Mouse (Mus musculus): Measurements from ENCODE around the gene Myo1e. TPM values are rescaled to one million over a fixed set of nuclear protein-coding genes. Genes with fewer than 3 reads are reported as not detected.

Gene Myo1e
- polyA plus RNA-seq, 1 experiment from 2014 or later, result 10.5 TPM

GRCm38 (mm10) chr9:70263134-70263533 lies 56.0 kb downstream of the Myo1e start:
- Histone ChIP-seq H3K4me1 (replicated peaks; ENCODE audit: control insufficient read depth, insufficient read depth, low read length) (no peaks in the 10 kb centered on the region; the same call in 1 of the 2 replicates), H3K36me3 (ENCODE audit: control insufficient read depth, insufficient read depth, low read length) (no peaks in the 10 kb centered on the region), H3K9ac (ENCODE audit: low read length) (no peak overlapping the region), H3K27ac (ENCODE audit: low read depth, low read length) (no peak overlapping the region), H3K4me3 (ENCODE audit: low read depth, low read length) (no peak overlapping the region), H3K27me3 (ENCODE audit: control insufficient read depth, insufficient read depth, low read length) (no peaks in the 10 kb centered on the region), H3K4me2 (ENCODE audit: low read depth, low read length, severe bottlenecking) (no peak overlapping the region), H3K9me3 (ENCODE audit: control insufficient read depth, low read length) (no peaks in the 10 kb centered on the region)
- DNase-seq (ENCODE audit: low spot score) (no peak), ATAC-seq (replicated peaks; ENCODE audit: low FRiP score) (no peak)
- WGBS, result 65% methylated on average over 8 of the region's 8 CpGs

DNA sequence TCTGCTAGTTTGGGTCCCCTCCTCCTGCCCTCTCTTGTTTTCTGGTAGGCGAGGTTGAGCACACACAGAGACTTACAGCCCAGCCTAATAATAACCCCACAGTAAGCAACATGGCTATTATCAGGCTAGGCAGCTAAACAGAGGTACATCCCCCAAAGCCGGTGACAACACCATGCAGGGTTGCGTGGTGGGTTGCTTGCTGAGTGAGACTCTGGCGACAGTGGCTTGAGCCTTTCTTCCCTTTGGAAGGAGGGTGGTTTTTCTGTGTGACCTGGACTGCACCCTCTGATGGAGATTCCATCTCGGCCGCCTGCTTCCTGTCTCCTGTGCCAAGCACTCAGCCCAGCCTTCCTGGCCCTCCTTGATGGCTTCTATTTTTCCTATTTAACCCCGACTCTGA lies 56.6 kb downstream of the Myo1e start:
- Histone ChIP-seq H3K9me3 (ENCODE audit: control insufficient read depth, low read length) (no peaks in the 10 kb centered on the region), H3K4me1 (replicated peaks; ENCODE audit: control insufficient read depth, insufficient read depth, low read length) (no peaks in the 10 kb centered on the region; the same call in 1 of the 2 replicates), H3K36me3 (ENCODE audit: control insufficient read depth, insufficient read depth, low read length) (no peaks in the 10 kb centered on the region), H3K9ac (ENCODE audit: low read length) (no peak overlapping the region), H3K4me2 (ENCODE audit: low read depth, low read length, severe bottlenecking) (no peak overlapping the region), H3K27ac (ENCODE audit: low read depth, low read length) (no peak overlapping the region), H3K4me3 (ENCODE audit: low read depth, low read length) (no peak overlapping the region), H3K27me3 (ENCODE audit: control insufficient read depth, insufficient read depth, low read length) (no peaks in the 10 kb centered on the region)
- 41% methylated on average over 7 of the region's 7 CpGs for WGBS
- ATAC-seq (replicated peaks; ENCODE audit: low FRiP score) (no peak), DNase-seq (ENCODE audit: low spot score) (no peak)

GRCm38 (mm10) chr9:70265513-70265912 lies 58.4 kb downstream of the Myo1e start:
- H3K36me3 ChIP-seq (ENCODE audit: control insufficient read depth, insufficient read depth, low read length), result no peaks in the 10 kb centered on the region
- no peaks in the 10 kb centered on the region for H3K9me3 ChIP-seq (ENCODE audit: control insufficient read depth, low read length)
- no peak for ATAC-seq (replicated peaks; ENCODE audit: low FRiP score)
- WGBS, result 82% methylated on average over 5 of the region's 5 CpGs
- H3K9ac ChIP-seq (ENCODE audit: low read length), result no peak overlapping the region
- H3K4me2 ChIP-seq (ENCODE audit: low read depth, low read length, severe bottlenecking), result no peak overlapping the region
- no peaks in the 10 kb centered on the region; the same call in 1 of the 2 replicates for H3K4me1 ChIP-seq (replicated peaks; ENCODE audit: control insufficient read depth, insufficient read depth, low read length)
- no peak overlapping the region for H3K27ac ChIP-seq (ENCODE audit: low read depth, low read length)
- no peaks in the 10 kb centered on the region for H3K27me3 ChIP-seq (ENCODE audit: control insufficient read depth, insufficient read depth, low read length)
- no peak for DNase-seq (ENCODE audit: low spot score)
- no peak overlapping the region for H3K4me3 ChIP-seq (ENCODE audit: low read depth, low read length)

DNA sequence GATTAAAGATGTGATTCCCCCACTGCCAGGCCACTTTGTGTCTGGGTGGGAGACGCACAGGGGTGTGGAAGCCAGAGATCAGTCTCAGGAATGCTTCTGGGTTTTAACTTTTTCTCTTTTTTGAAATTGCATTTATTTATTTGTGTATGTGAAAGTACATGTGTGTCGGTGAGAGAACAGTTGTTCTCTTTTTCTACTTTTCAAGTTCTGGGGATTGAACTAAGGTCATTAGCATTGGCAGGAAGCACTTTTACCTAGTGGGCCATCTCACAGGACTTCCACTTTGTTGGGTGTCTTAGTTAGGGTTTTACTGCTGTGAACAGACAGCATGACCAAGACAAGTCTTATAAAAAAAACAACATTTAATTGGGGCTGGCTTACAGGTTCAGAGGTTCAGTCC lies 59.0 kb downstream of the Myo1e start:
- H3K9ac ChIP-seq (ENCODE audit: low read length), result no peak overlapping the region

GRCm38 (mm10) chr9:70267108-70267507 lies 60.0 kb downstream of the Myo1e start:
- Histone ChIP-seq H3K27ac (ENCODE audit: low read depth, low read length) (no peak overlapping the region), H3K36me3 (ENCODE audit: control insufficient read depth, insufficient read depth, low read length) (no peaks in the 10 kb centered on the region), H3K9ac (ENCODE audit: low read length) (no peak overlapping the region), H3K4me3 (ENCODE audit: low read depth, low read length) (no peak overlapping the region), H3K27me3 (ENCODE audit: control insufficient read depth, insufficient read depth, low read length) (no peaks in the 10 kb centered on the region), H3K9me3 (ENCODE audit: control insufficient read depth, low read length) (no peaks in the 10 kb centered on the region), H3K4me2 (ENCODE audit: low read depth, low read length, severe bottlenecking) (no peak overlapping the region), H3K4me1 (replicated peaks; ENCODE audit: control insufficient read depth, insufficient read depth, low read length) (no peaks in the 10 kb centered on the region; the same call in 1 of the 2 replicates)
- no peak for ATAC-seq (replicated peaks; ENCODE audit: low FRiP score)
- WGBS, result 91% methylated on average over 5 of the region's 5 CpGs
- no peak for DNase-seq (ENCODE audit: low spot score)

More for the DNA sequence above, 59.0 kb downstream of the Myo1e start:
- Histone ChIP-seq H3K27ac (ENCODE audit: low read depth, low read length) (no peak overlapping the region), H3K4me2 (ENCODE audit: low read depth, low read length, severe bottlenecking) (no peak overlapping the region), H3K4me1 (replicated peaks; ENCODE audit: control insufficient read depth, insufficient read depth, low read length) (no peaks in the 10 kb centered on the region; the same call in 1 of the 2 replicates), H3K36me3 (ENCODE audit: control insufficient read depth, insufficient read depth, low read length) (no peaks in the 10 kb centered on the region), H3K4me3 (ENCODE audit: low read depth, low read length) (no peak overlapping the region), H3K27me3 (ENCODE audit: control insufficient read depth, insufficient read depth, low read length) (no peaks in the 10 kb centered on the region), H3K9me3 (ENCODE audit: control insufficient read depth, low read length) (no peaks in the 10 kb centered on the region)
- ATAC-seq (replicated peaks; ENCODE audit: low FRiP score) (no peak), DNase-seq (ENCODE audit: low spot score) (no peak)
- WGBS, result 91% methylated on average over 2 of the region's 2 CpGs

- H3K36me3 ChIP-seq (ENCODE audit: control insufficient read depth, insufficient read depth, low read length), result no peaks in the 10 kb centered on the region
- 35% methylated on average over 10 of the region's 10 CpGs for WGBS
- no peaks in the 10 kb centered on the region for H3K9me3 ChIP-seq (ENCODE audit: control insufficient read depth, low read length)
- H3K4me2 ChIP-seq (ENCODE audit: low read depth, low read length, severe bottlenecking), result no peak overlapping the region
- H3K4me3 ChIP-seq (ENCODE audit: low read depth, low read length), result no peak overlapping the region
- no peaks in the 10 kb centered on the region; the same call in 1 of the 2 replicates for H3K4me1 ChIP-seq (replicated peaks; ENCODE audit: control insufficient read depth, insufficient read depth, low read length)
- no peaks in the 10 kb centered on the region for H3K27me3 ChIP-seq (ENCODE audit: control insufficient read depth, insufficient read depth, low read length)
- DNase-seq (ENCODE audit: low spot score) (no peak), ATAC-seq (replicated peaks; ENCODE audit: low FRiP score) (no peak; the same call in 1 of the 2 replicates)
- H3K9ac ChIP-seq (ENCODE audit: low read length), result no peak overlapping the region
- no peak overlapping the region for H3K27ac ChIP-seq (ENCODE audit: low read depth, low read length)
Measured at GRCm38 (mm10) chr9:70269349-70269748, 62.2 kb downstream of the Myo1e start.

GRCm38 (mm10) chr9:70270468-70270867 lies 63.3 kb downstream of the Myo1e start:
- DNase-seq (ENCODE audit: low spot score), result no peak
- H3K4me1 ChIP-seq (replicated peaks; ENCODE audit: control insufficient read depth, insufficient read depth, low read length), result no peaks in the 10 kb centered on the region; the same call in 1 of the 2 replicates
- no peak overlapping the region for H3K4me3 ChIP-seq (ENCODE audit: low read depth, low read length)
- WGBS, result 92% methylated on average over 4 of the region's 4 CpGs
- no peaks in the 10 kb centered on the region for H3K36me3 ChIP-seq (ENCODE audit: control insufficient read depth, insufficient read depth, low read length)
- no peak overlapping the region for H3K9ac ChIP-seq (ENCODE audit: low read length)
- ATAC-seq (replicated peaks; ENCODE audit: low FRiP score), result no peak
- H3K9me3 ChIP-seq (ENCODE audit: control insufficient read depth, low read length), result no peaks in the 10 kb centered on the region
- no peaks in the 10 kb centered on the region for H3K27me3 ChIP-seq (ENCODE audit: control insufficient read depth, insufficient read depth, low read length)
- H3K27ac ChIP-seq (ENCODE audit: low read depth, low read length), result no peak overlapping the region
- H3K4me2 ChIP-seq (ENCODE audit: low read depth, low read length, severe bottlenecking), result no peak overlapping the region

DNA sequence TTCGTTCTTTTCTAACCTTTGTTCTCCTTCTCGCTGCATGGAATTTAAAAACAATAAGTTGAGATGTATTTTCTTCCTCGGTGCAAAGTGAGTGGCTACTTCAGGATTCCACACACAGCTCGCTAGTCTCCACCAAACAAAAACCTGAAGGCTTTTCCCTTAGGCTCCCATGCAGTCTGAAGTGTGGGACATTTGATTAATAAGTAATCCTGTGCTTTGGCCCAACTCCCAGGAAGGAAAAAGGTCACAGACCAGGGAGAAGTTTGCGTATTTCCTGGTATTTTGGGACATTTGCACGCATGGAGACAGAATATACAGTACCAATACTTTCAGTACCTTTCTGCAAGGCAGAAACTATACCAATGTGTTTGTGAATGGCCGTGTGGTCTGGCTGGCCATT lies 64.0 kb downstream of the Myo1e start:
- Histone ChIP-seq H3K9ac (ENCODE audit: low read length) (no peak overlapping the region), H3K4me2 (ENCODE audit: low read depth, low read length, severe bottlenecking) (no peak overlapping the region), H3K36me3 (ENCODE audit: control insufficient read depth, insufficient read depth, low read length) (no peaks in the 10 kb centered on the region), H3K4me1 (replicated peaks; ENCODE audit: control insufficient read depth, insufficient read depth, low read length) (no peaks in the 10 kb centered on the region; the same call in 1 of the 2 replicates), H3K27ac (ENCODE audit: low read depth, low read length) (no peak overlapping the region), H3K27me3 (ENCODE audit: control insufficient read depth, insufficient read depth, low read length) (no peaks in the 10 kb centered on the region), H3K9me3 (ENCODE audit: control insufficient read depth, low read length) (no peaks in the 10 kb centered on the region), H3K4me3 (ENCODE audit: low read depth, low read length) (no peak overlapping the region)
- DNase-seq (ENCODE audit: low spot score) (no peak), ATAC-seq (replicated peaks; ENCODE audit: low FRiP score) (no peak)
- WGBS, result 80% methylated on average over 7 of the region's 7 CpGs

- DNase-seq (ENCODE audit: low spot score) (no peak), ATAC-seq (replicated peaks; ENCODE audit: low FRiP score) (no peak)
- H3K36me3 ChIP-seq (ENCODE audit: control insufficient read depth, insufficient read depth, low read length), result no peaks in the 10 kb centered on the region
- no peaks in the 10 kb centered on the region; the same call in 1 of the 2 replicates for H3K4me1 ChIP-seq (replicated peaks; ENCODE audit: control insufficient read depth, insufficient read depth, low read length)
- no peak overlapping the region for H3K4me3 ChIP-seq (ENCODE audit: low read depth, low read length)
- no peak overlapping the region for H3K9ac ChIP-seq (ENCODE audit: low read length)
- H3K4me2 ChIP-seq (ENCODE audit: low read depth, low read length, severe bottlenecking), result no peak overlapping the region
- no peaks in the 10 kb centered on the region for H3K27me3 ChIP-seq (ENCODE audit: control insufficient read depth, insufficient read depth, low read length)
- no peak overlapping the region for H3K27ac ChIP-seq (ENCODE audit: low read depth, low read length)
- WGBS, result 93% methylated on average over 9 of the region's 9 CpGs
- no peaks in the 10 kb centered on the region for H3K9me3 ChIP-seq (ENCODE audit: control insufficient read depth, low read length)
Measured at GRCm38 (mm10) chr9:70271631-70272030, 64.5 kb downstream of the Myo1e start.

All from forebrain, embryonic 11.5 days (tissue).